Mouse (Mus musculus) midbrain, embryonic 14.5 days (tissue): ENCODE data around the gene Smpd1. TPM values are rescaled to one million over a fixed set of nuclear protein-coding genes. Genes with fewer than 3 reads are reported as not detected.

Experiments used
- polyA plus RNA-seq: library from polyadenylated mRNA; unstranded; fragments of >200 nt; fragmentation: Nextera tagmentation; extraction: Ambion mirVana; gene quantifications from 2 replicates; pipeline ENCODE4 v1.2.1, GENCODE M21; 2014

Gene Smpd1
- polyA plus RNA-seq, 1 experiment from 2014 or later, result 90.6 TPM

Other genes with a start within 250 kb of the Smpd1 start
- 0.08 TPM in 1 of 2 replicates, not detected in the other for gene Olfr689, start 243.2 kb upstream of the Smpd1 start, polyA plus RNA-seq
- gene Olfr690, start 220.3 kb upstream of the Smpd1 start, polyA plus RNA-seq, result not detected in 2 replicates
- gene Olfr691, start 212.1 kb upstream of the Smpd1 start, polyA plus RNA-seq, result 0.14 and 0.69 TPM in 2 replicates
- not detected in 2 replicates for gene Olfr692, start 186.1 kb upstream of the Smpd1 start, polyA plus RNA-seq
- not detected in 2 replicates for gene Gm5901, start 179.3 kb upstream of the Smpd1 start, polyA plus RNA-seq
- 32.3 and 44.0 TPM in 2 replicates for gene Fam160a2, start 154.3 kb upstream of the Smpd1 start, polyA plus RNA-seq
- 0.11 TPM in 1 of 2 replicates, not detected in the other for gene Cnga4, start 149.8 kb upstream of the Smpd1 start, polyA plus RNA-seq
- gene Cckbr, start 128.6 kb upstream of the Smpd1 start, polyA plus RNA-seq, result 1.7 and 3.0 TPM in 2 replicates
- gene Cavin3, start 72.1 kb upstream of the Smpd1 start, polyA plus RNA-seq, result 23.2 and 27.9 TPM in 2 replicates
- gene Apbb1, start 27.3 kb downstream of the Smpd1 start, polyA plus RNA-seq, result 227 and 305 TPM in 2 replicates
- 0.27 and 0.55 TPM in 2 replicates for gene Hpx, start 45.8 kb downstream of the Smpd1 start, polyA plus RNA-seq
- 68.5 and 69.3 TPM in 2 replicates for gene Trim3, start 79.2 kb downstream of the Smpd1 start, polyA plus RNA-seq
- gene Timm10b, start 85.7 kb downstream of the Smpd1 start, polyA plus RNA-seq, result 122 and 165 TPM in 2 replicates
- gene Arfip2, start 86.1 kb downstream of the Smpd1 start, polyA plus RNA-seq, result 83.8 and 102 TPM in 2 replicates
- gene Gm45799, start 86.2 kb downstream of the Smpd1 start, polyA plus RNA-seq, result 27.8 and 32.2 TPM in 2 replicates
- gene Dnhd1, start 96.5 kb downstream of the Smpd1 start, polyA plus RNA-seq, result 1.7 and 2.3 TPM in 2 replicates
- 166 and 199 TPM in 2 replicates for gene Ilk, start 182.2 kb downstream of the Smpd1 start, polyA plus RNA-seq
- 18.6 and 24.4 TPM in 2 replicates for gene Rrp8, start 183.0 kb downstream of the Smpd1 start, polyA plus RNA-seq
- 131 and 152 TPM in 2 replicates for gene Taf10, start 190.0 kb downstream of the Smpd1 start, polyA plus RNA-seq
- 22.5 and 49.5 TPM in 2 replicates for gene Tpp1, start 197.9 kb downstream of the Smpd1 start, polyA plus RNA-seq
- 22.4 and 26.1 TPM in 2 replicates for gene Dchs1, start 233.3 kb downstream of the Smpd1 start, polyA plus RNA-seq